Mouse (Mus musculus) thymus, postnatal 0 days (tissue): ENCODE measurements around the gene Scgb2b21. TPM values are rescaled to one million over a fixed set of nuclear protein-coding genes. Genes with fewer than 3 reads are reported as not detected.
"Not testable (repeated sequence)": the region's sequence is repeated elsewhere in the genome, so short reads cannot be mapped to it uniquely, and the experiment has no call there.

Source experiments
- DNase-seq: peaks from one replicate; pipeline ENCODE4 v3.0.0-alpha.2; 2015; ENCODE audit warnings: low spot score
- polyA plus RNA-seq: library from polyadenylated mRNA; unstranded; fragments of >200 nt; fragmentation: Nextera tagmentation; extraction: Ambion mirVana; gene quantifications from 2 replicates; pipeline ENCODE4 v1.2.1, GENCODE M21; 2015

Scgb2b21 gene
- polyA plus RNA-seq: not detected in 2 replicates

DNA sequence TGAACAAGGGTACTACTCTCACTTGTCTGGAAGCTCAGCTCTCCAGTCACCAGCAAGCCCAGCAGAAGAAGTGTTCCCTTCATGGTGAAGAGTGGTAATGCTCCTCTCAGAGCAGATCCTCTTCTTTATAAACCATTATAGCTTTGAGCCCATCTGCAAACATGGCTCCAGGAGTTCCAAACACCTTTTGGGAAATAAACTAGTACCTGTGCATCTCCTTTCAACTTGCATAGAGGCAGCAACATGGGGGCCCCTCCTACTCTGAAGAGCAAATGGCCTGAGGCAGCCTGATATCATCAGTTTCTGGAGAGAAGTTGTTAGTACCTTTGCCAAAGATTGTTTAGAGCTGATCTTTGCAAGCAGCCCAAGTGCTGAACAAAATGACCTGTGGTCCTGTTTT lies at the start of gene Scgb2b21:
TSS of gene Scgb2b21 (minus strand) at position 101 of the 400 bp plus-strand sequence.
- no peak for DNase-seq

DNA sequence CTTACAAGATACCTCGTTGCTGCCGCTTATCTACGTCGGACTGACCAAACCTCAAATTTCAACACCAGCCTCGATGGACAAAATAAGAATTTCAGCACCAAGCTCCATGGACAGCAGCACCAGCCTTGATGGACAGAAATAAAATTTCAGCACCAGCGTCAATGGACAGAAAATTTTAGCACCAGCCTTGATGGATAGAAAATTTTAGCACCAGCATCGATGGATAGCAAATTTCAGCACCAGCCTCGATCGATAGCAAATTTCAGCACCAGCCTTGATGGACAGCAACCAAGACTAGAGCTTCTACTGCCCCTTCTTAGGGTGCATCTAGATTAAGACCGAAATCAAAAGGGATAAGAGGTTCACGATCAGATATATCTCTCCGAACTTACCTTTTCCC lies 23.2 kb upstream of the Scgb2b21 start:
- not testable (repeated sequence) for DNase-seq

Other genes with a start within 250 kb of the Scgb2b21 start
- not detected in 2 replicates for gene Scgb2b19, start 240.1 kb downstream of the Scgb2b21 start, polyA plus RNA-seq
- gene Scgb1b19, start 233.2 kb downstream of the Scgb2b21 start, polyA plus RNA-seq: not detected in 2 replicates
- gene Scgb2b20, start 154.1 kb downstream of the Scgb2b21 start, polyA plus RNA-seq: not detected in 2 replicates
- gene Scgb1b20, start 147.2 kb downstream of the Scgb2b21 start, polyA plus RNA-seq: not detected in 2 replicates
- not detected in 2 replicates for gene Scgb2b24, start 218.9 kb upstream of the Scgb2b21 start, polyA plus RNA-seq
- gene Scgb1b24, start 223.3 kb upstream of the Scgb2b21 start, polyA plus RNA-seq: not detected in 2 replicates